Mouse (Mus musculus) small intestine, adult 2 months (tissue): Measurements from ENCODE around the gene Rhog.

Source experiments
- CTCF ChIP-seq: fragments of 200-500 bp; IDR thresholded peaks from 2 replicates; pipeline ENCODE4 v1.5.1; 2012; ENCODE audit warnings: low read depth, mild to moderate bottlenecking, control low read depth, inconsistent platforms, low read length, moderate library complexity, mixed read lengths; ENCODE audit not compliant: insufficient replicate concordance, insufficient read length; ENCODE audit errors: extremely low read depth
- POLR2A ChIP-seq: fragments of 200-500 bp; IDR thresholded peaks from 2 replicates; pipeline ENCODE4 v1.6.1; 2012; ENCODE audit warnings: low read depth, mild to moderate bottlenecking, control low read depth, inconsistent platforms, low read length, moderate library complexity

GRCm38 (mm10) chr7:102228049-102228670 lies 27.7 kb downstream of the Rhog start:
- TF ChIP-seq POLR2A: no peak
- no peak for TF ChIP-seq CTCF
